Mouse (Mus musculus) activated CD4-positive, CD25-positive, alpha-beta regulatory T cell, adult 4 months (primary cell): Measurements from ENCODE around the gene Esp6. TPM values are rescaled to one million over a fixed set of nuclear protein-coding genes. Genes with fewer than 3 reads are reported as not detected.
"Not testable (repeated sequence)": the region's sequence is repeated elsewhere in the genome, so short reads cannot be mapped to it uniquely, and the experiment has no call there.

Experiments used
- ATAC-seq: one replicate; pipeline ENCODE4 v1.8.0; 2017
- polyA plus RNA-seq, 2 experiments: library from polyadenylated mRNA; unstranded; fragments of 100-300 nt; shearing (Covaris generic); gene quantifications; one replicate each; pipeline ENCODE4 v1.2.1; 2017

Gene Esp6
- polyA plus RNA-seq, result not detected

DNA sequence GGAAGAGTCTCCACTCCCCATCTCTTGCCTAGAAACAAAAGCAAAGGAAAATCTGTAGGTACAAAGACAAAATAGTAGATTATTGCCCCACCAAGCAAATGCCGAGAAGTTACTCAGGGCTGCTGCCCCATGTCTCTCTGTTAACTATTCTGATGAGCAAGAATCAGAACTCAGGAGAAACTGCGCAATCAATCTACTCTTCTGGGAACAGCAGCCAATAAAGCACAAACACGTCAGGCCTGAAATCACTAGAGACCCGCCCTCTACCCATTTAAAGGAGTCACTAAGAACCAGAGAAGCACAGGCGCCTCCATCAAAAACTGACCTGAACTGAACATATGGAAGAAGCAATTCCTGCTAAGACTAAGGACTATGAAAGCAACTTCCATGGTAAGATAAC is at the start of gene Esp6:
TSS of gene Esp6 (plus strand) at position 301 of the 400 bp plus-strand sequence.
- ATAC-seq, result no peak

DNA sequence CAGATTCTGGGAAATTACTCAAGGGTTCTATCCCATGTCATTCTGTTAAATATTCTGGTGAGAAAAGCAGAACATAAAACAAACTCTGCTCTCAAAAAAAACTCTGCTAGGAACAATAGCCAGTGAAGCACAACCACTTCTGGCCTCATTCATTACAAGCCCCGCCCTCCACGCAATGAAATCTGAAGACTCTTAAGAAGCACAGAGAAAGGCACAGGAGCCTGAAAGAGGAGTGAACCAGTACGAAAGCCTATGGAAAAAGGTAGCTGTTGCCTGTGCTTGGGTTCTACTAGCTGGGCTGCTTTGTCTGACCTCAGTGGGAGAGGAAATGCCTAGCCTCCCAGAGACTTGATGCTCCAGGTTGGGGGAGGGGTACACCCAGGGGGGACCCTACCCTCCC is 41.5 kb upstream of the Esp6 start, which contains the start of gene Esp8:
TSS of gene Esp8 (plus strand) at position 205 of the 400 bp plus-strand sequence.
- ATAC-seq, result no peak

DNA sequence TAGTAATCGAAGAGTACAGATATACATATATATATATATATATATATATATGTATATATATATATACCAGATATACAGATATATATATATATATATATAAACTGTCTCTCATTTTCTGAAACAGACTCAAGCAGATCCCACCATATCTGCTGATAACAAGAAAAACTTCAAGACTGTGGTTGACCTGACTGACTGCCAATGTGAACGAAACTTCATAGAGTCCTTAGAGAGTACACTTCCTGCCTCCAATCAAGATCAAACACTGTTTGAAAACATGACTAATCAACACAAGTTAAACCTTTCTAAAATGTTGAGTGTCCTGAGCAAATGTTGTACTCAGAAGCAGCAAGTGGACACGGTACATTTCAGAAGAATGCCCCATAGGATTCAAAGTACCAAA is 31.5 kb upstream of the Esp6 start:
- no peak for ATAC-seq

DNA sequence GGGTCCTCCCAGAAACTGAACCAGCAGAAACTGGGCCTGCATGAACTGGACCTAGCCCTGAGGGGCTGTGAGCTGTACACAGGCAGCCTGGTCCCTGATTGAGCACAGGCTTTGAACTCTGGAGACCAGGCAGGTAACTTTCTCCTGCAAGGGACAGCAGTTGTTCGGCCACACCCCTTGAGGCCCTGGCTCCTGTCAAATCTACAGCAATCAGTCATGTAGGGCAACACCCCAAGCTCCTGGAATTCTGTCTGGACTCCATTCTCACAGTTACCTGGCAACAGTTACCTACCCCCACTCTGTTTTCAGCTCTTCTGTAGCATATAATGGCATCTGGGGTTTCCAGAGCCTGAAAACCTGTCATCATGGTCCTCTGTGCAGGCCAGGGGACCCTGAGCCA is 30.2 kb upstream of the Esp6 start:
- no peak for ATAC-seq

DNA sequence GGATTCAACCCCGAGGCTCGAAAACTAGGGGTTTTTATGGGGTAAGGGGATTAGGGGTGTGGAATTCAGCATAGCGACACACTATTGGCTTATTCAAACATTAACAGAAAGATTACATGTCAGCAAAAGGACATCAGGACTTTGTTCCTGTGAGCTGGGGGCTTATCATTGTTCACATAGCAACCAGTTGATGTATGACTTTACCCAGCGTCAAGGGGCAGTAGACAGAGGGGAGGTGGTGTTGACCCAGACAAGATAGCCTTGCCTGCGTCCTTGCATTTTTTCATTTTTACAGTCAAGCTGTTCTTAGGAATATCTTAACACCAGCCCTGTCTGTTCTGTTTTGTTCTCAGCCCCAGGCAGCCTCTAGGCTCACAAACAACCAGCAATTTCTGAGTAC is 14.3 kb upstream of the Esp6 start:
- not testable (repeated sequence) for ATAC-seq

DNA sequence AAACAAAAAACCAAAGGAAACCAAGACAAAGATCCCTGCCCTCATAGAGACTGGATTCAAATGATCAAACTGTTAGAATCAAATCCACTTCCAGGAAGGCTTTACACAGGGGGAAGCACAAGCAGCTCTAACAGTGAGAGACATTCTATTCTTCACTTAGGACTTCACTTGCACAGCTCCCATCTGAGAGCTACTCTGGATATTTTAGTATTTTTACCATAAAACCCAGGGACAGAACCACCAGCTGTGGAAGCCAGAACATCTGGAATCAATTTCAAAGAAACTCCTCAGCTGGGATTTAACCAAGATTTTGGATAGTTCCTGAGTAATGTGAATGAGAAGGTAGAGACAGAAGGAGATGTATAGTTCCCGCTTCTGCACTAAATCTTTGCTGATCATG is 7.8 kb upstream of the Esp6 start:
- ATAC-seq, result no peak

DNA sequence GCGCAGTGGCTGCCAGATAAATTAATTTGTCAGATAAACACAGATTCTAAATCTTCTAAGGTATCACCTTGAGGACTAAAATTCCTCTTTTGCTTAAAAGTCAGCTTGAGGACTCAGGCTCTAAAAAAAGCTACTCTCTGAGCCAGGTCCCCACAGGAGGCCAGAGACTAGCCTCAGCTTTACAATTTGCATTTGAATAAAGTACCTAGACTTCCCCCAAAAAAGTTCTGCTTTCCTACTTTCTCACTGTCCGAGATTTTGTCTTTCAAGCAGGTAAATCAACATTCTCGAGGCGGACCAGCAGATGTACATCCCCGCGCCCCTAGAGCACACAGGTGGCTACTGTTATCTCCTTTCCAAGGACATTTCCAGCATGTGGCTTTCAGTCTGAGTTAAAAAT is 22.6 kb downstream of the Esp6 start:
- ATAC-seq, result not testable (repeated sequence)

DNA sequence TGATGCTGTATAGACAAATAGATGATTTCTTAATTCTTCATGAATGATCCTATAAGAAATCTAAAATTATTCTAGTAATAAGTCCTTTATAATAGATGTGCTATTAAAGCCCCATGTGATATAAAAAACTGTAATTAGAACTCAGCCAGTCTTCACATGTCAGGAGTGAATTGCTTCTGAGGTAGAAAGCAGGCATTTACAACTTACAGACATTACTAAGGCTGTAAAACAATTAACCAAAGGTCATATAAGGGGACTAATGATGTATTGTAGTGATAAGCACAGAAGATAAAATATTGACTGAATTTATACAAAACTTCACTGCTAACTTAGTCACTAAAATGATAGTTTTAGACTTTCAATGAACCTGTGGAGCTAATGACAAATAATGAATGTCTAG is 30.0 kb downstream of the Esp6 start:
- ATAC-seq, result no peak

DNA sequence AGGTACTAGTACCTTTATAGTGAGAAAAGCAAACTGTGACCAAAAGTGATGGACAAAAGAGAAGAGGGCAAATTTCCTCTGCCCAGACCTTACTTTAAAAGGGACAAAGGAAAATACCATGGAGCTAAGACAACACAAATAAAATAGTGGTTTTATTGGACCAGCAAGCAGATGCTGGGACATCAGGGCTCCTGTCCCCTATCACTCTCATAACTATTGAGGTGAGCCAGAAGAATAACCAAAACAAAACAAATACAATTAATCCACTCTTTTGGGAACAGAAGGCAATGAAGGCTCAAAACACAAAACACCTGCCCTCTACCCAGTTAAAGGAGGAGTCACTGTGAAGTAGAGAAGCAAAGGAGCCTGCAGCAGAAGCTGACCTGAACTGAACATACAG is 37.0 kb downstream of the Esp6 start, which contains the start of gene Esp4:
TSS of gene Esp4 (plus strand) at position 301 of the 400 bp plus-strand sequence.
- no peak for ATAC-seq

Other genes starting within 250 kb of the Esp6 start
- gene Crisp1, start 242.3 kb upstream of the Esp6 start, polyA plus RNA-seq, result not detected
- not detected for gene Esp8, start 41.5 kb upstream of the Esp6 start, polyA plus RNA-seq
- not detected for gene Esp4, start 37.1 kb downstream of the Esp6 start, polyA plus RNA-seq
- gene Esp3, start 70.6 kb downstream of the Esp6 start, polyA plus RNA-seq, result not detected
- gene Esp1, start 165.6 kb downstream of the Esp6 start, polyA plus RNA-seq, result not detected
- not detected for gene Crisp2, start 245.5 kb downstream of the Esp6 start, polyA plus RNA-seq
- 1 to 10 TPM in 1 of 2 experiments, under 1 TPM in 1; 0.28 to 2.0 TPM for gene Rhag, start 249.6 kb downstream of the Esp6 start, polyA plus RNA-seq